Comparison of ENCODE assay signal across 13 mouse cellular contexts in genomic region chr5:128781621-128782020, GRCm38 (mm10).
"Had no signal": no experiment of that assay in that cellular context is flagged by ENCODE, and none has a peak within 500 bp of the region (broad histone marks: within the 10 kb centered on the region; RNA-seq: fewer than 3 reads in every experiment).

No protein-coding gene starts in this region.

- ATAC-seq: intestine, embryonic 15.5 days had no signal

- H3K4me3 ChIP-seq: intestine, embryonic 15.5 days; limb, embryonic 13.5 days; neural tube, embryonic 12.5 days had no signal

- DNase-seq: kidney, adult 18-20 months; kidney, postnatal 10 days; left cerebral cortex, postnatal 4 days; lung, adult 18-20 months; midbrain, embryonic 14.5 days; retina, postnatal 1 day; right cerebral cortex, postnatal 14 days; thymus, postnatal 36 days had no signal

- H3K27me3 ChIP-seq: intestine, embryonic 15.5 days; limb, embryonic 13.5 days; neural tube, embryonic 12.5 days had no signal

- H3K36me3 ChIP-seq: intestine, embryonic 15.5 days; limb, embryonic 13.5 days had no signal

- H3K4me2 ChIP-seq: intestine, embryonic 15.5 days; limb, embryonic 13.5 days; neural tube, embryonic 12.5 days had no signal

- H3K4me1 ChIP-seq: intestine, embryonic 15.5 days; limb, embryonic 13.5 days had no signal

- H3K9me3 ChIP-seq: intestine, embryonic 15.5 days; limb, embryonic 13.5 days; neural tube, embryonic 12.5 days had no signal

- H3K9ac ChIP-seq: intestine, embryonic 15.5 days; limb, embryonic 13.5 days; liver, embryonic 14.5 days; neural tube, embryonic 12.5 days had no signal

- H3K27ac ChIP-seq: intestine, embryonic 15.5 days; limb, embryonic 13.5 days; liver, embryonic 14.5 days; neural tube, embryonic 12.5 days; stomach, postnatal 0 days had no signal
